8 mouse cellular contexts compared by ENCODE assay signal in genomic region chr11:114205192-114205591, GRCm38 (mm10).
DNase-seq lines count a peak whose midpoint lies in the region; ATAC-seq and TF ChIP-seq lines count a peak whose summit lies in the region.

No protein-coding gene starts in this region.

- no peak overlapping the region for H3K9ac ChIP-seq in CH12.LX (ENCODE audit: insufficient read depth, low read depth)
- no peak overlapping the region for H3K9ac ChIP-seq in liver, postnatal 0 days (replicated peaks)
- H3K9ac ChIP-seq in hindbrain, embryonic 14.5 days = no peak overlapping the region

- H3K36me3 ChIP-seq in kidney, adult 2 months (ENCODE audit: control insufficient read depth, insufficient read depth, low read length) = no peaks in the 10 kb centered on the region
- H3K36me3 ChIP-seq in CH12.LX (replicated peaks in 1 of 2; ENCODE audit: control insufficient read depth in 1 of 2, insufficient read depth in 1 of 2, low read length in 1 of 2) = no peaks in the 10 kb centered on the region
- no peaks in the 10 kb centered on the region for H3K36me3 ChIP-seq in liver, postnatal 0 days (replicated peaks; ENCODE audit: insufficient read depth, low read length)
- H3K36me3 ChIP-seq in hindbrain, embryonic 14.5 days (replicated peaks; ENCODE audit: control insufficient read depth, insufficient read depth) = no peaks in the 10 kb centered on the region

- no peak for ATAC-seq in liver, postnatal 0 days
- ATAC-seq in hindbrain, embryonic 14.5 days (ENCODE audit: low FRiP score) = no peak

- no peak overlapping the region for H3K27ac ChIP-seq in kidney, adult 2 months (ENCODE audit: insufficient read depth, low read depth, low read length)
- H3K27ac ChIP-seq in CH12.LX (ENCODE audit: insufficient read depth, low read depth) = no peak overlapping the region
- H3K27ac ChIP-seq in liver, postnatal 0 days (ENCODE audit: low read depth) = no peak overlapping the region
- H3K27ac ChIP-seq in hindbrain, embryonic 14.5 days = no peak overlapping the region

- in situ Hi-C loops in CH12.LX (cut with MboI; ENCODE audit: low pct_ligation_motif_present, low pct_unique_long_range_greater_than_20kb, low sequenced_read_pairs) = loop anchor here (5.0 to 10.0 kb wide), 2 partner anchors 82 to 430 kb away; no protein-coding TSS in a partner anchor

- dilution Hi-C loops in CH12.LX (cut with MboI; ENCODE audit: extremely low pct_ligation_motif_present, extremely low pct_unique_long_range_greater_than_20kb, low sequenced_read_pairs) = no loop called here

- no peak overlapping the region for H3K4me3 ChIP-seq in kidney, adult 2 months (ENCODE audit: insufficient read depth, low read depth, low read length)
- H3K4me3 ChIP-seq in CH12.LX (replicated peaks in 1 of 3; ENCODE audit: low read depth in 2 of 3, low read length in 2 of 3, poor library complexity in 1 of 3) = no peak overlapping the region
- no peak overlapping the region for H3K4me3 ChIP-seq in liver, postnatal 0 days (ENCODE audit: low read depth, low read length)
- H3K4me3 ChIP-seq in hindbrain, embryonic 14.5 days (replicated peaks; ENCODE audit: low read length) = no peak overlapping the region

- TF ChIP-seq CTCF in kidney, adult 2 months (conservative IDR thresholded peaks at IDR 0.05; ENCODE audit: insufficient read depth, insufficient read length, low read depth, low read length) = peak; percentile 64
- peak; percentile 76 to 96 for TF ChIP-seq CTCF in CH12.LX (conservative IDR thresholded peaks at IDR 0.05 in 1 of 2, IDR thresholded peaks at IDR 0.05 in 1 of 2; ENCODE audit: low read depth in 2 of 2, low read length in 2 of 2)
- peak; percentile 79 for TF ChIP-seq CTCF in liver, postnatal 0 days (IDR thresholded peaks at IDR 0.05; ENCODE audit: low read depth)

- peak; percentile 52 for TF ChIP-seq RAD21 in CH12.LX (IDR thresholded peaks at IDR 0.05; ENCODE audit: low read depth, low read length)

- TF ChIP-seq EP300 in CH12.LX (IDR thresholded peaks at IDR 0.05; ENCODE audit: low read length) = no peak
- no peak for TF ChIP-seq EP300 in liver, postnatal 0 days (IDR thresholded peaks at IDR 0.05; ENCODE audit: low read depth)

- no peak for TF ChIP-seq POLR2A in kidney, adult 2 months (IDR thresholded peaks at IDR 0.05; ENCODE audit: low read depth, low read length)
- no peak for TF ChIP-seq POLR2A in CH12.LX (IDR thresholded peaks at IDR 0.05; ENCODE audit: low read depth, low read length)

- WGBS in kidney, adult 2 months = 46% methylated on average over 2 of the region's 2 CpGs
- WGBS in liver, postnatal 0 days (ENCODE audit: insufficient replicate concordance) = 34% methylated on average over 2 of the region's 2 CpGs
- 49% methylated on average over 2 of the region's 2 CpGs for WGBS in hindbrain, embryonic 14.5 days

- no peaks in the 10 kb centered on the region for H3K79me2 ChIP-seq in CH12.LX (replicated peaks; ENCODE audit: control insufficient read depth, extremely low read depth, insufficient read depth, poor library complexity, severe bottlenecking)

- H3K9me3 ChIP-seq in CH12.LX (replicated peaks; ENCODE audit: low read length) = peaks cover 5% of the 10 kb centered on the region
- H3K9me3 ChIP-seq in liver, postnatal 0 days (ENCODE audit: low read length) = no peaks in the 10 kb centered on the region
- H3K9me3 ChIP-seq in hindbrain, embryonic 14.5 days (ENCODE audit: control insufficient read depth, low read length) = no peaks in the 10 kb centered on the region

- peak; percentile 43 for DNase-seq in kidney, adult 2 months
- DNase-seq in kidney, adult 11 months = no peak
- DNase-seq in CH12.LX (ENCODE audit: extremely low read depth) = peak; percentile 84
- peak; percentile 30 for DNase-seq in T-cell, adult 2 months (ENCODE audit: low spot score)
- DNase-seq in embryo, embryonic 11 days = peak; percentile 65
- peak; percentile 72 for DNase-seq in liver, postnatal 0 days
- DNase-seq in spleen, postnatal 10 days (ENCODE audit: low spot score in 2 of 2) = peak; percentile 47 to 81
- DNase-seq in hindbrain, embryonic 14.5 days (ENCODE audit: low spot score) = no peak

- no peaks in the 10 kb centered on the region for H3K27me3 ChIP-seq in kidney, adult 2 months (replicated peaks; ENCODE audit: control insufficient read depth, insufficient read depth, low read length)
- peaks cover 27% of the 10 kb centered on the region for H3K27me3 ChIP-seq in CH12.LX (replicated peaks)
- no peaks in the 10 kb centered on the region for H3K27me3 ChIP-seq in liver, postnatal 0 days (ENCODE audit: insufficient read depth, low read length)
- H3K27me3 ChIP-seq in hindbrain, embryonic 14.5 days (ENCODE audit: control insufficient read depth, insufficient read depth, low read length) = no peaks in the 10 kb centered on the region

- no peak overlapping the region for H3K4me2 ChIP-seq in CH12.LX (ENCODE audit: insufficient read depth, low read depth, poor library complexity, severe bottlenecking)
- no peak overlapping the region for H3K4me2 ChIP-seq in liver, postnatal 0 days (ENCODE audit: low read depth, low read length)
- H3K4me2 ChIP-seq in hindbrain, embryonic 14.5 days (replicated peaks) = no peak overlapping the region

- no peaks in the 10 kb centered on the region for H3K4me1 ChIP-seq in kidney, adult 2 months (ENCODE audit: control insufficient read depth, insufficient read depth, low read length)
- peaks cover 0 to 9% of the 10 kb centered on the region in 2 experiments; a peak in 2 of 4 replicates for H3K4me1 ChIP-seq in CH12.LX (ENCODE audit: control insufficient read depth in 1 of 2, insufficient read depth in 2 of 2)
- peaks cover 6% of the 10 kb centered on the region for H3K4me1 ChIP-seq in liver, postnatal 0 days (ENCODE audit: insufficient read depth)
- H3K4me1 ChIP-seq in hindbrain, embryonic 14.5 days (replicated peaks; ENCODE audit: control insufficient read depth, insufficient read depth, low read length) = no peaks in the 10 kb centered on the region

TF ChIP-seq in CH12.LX, 34 proteins besides CTCF, POLR2A, EP300 and RAD21:
- TF ChIP-seq MXI1 (IDR thresholded peaks at IDR 0.05; ENCODE audit: low read depth, low read length) (no peak), SMC3 (IDR thresholded peaks at IDR 0.05; ENCODE audit: low read depth, low read length) (peak; percentile 73)

Comparison
In these comparisons a context has a peak if more than half of its experiments do, and no peak if none do; other contexts are left out.
1. DNase-seq: peak in kidney, adult 2 months (single experiment), CH12.LX (single experiment), T-cell, adult 2 months (single experiment), embryo, embryonic 11 days (single experiment), liver, postnatal 0 days (single experiment) and spleen, postnatal 10 days (2 of 2); none in kidney, adult 11 months (single experiment) and hindbrain, embryonic 14.5 days (single experiment).
2. Peak in every context shown above with its lines, with median percentiles within 50 percentile points of each other: CTCF ChIP-seq.